ENCODE assay signal across 9 mouse cellular contexts in genomic region chr8:105441433-105441832, GRCm38 (mm10). TPM values are rescaled to one million over a fixed set of nuclear protein-coding genes. Genes with fewer than 3 reads are reported as not detected.
A peak's percentile ranks its signal among the peaks of the same experiment; 100 is the strongest.
DNase-seq lines count a peak whose midpoint lies in the region; ATAC-seq and TF ChIP-seq lines count a peak whose summit lies in the region.
"Had no signal": no experiment of that assay in that cellular context is flagged by ENCODE, and none has a peak within 500 bp of the region (broad histone marks: within the 10 kb centered on the region; RNA-seq: fewer than 3 reads in every experiment).

No protein-coding gene starts in this region.

- H3K36me3 ChIP-seq in kidney, embryonic 14.5 days (ENCODE audit: control insufficient read depth, insufficient read depth, low read length), result no peaks in the 10 kb centered on the region
- H3K36me3 ChIP-seq: neural tube, embryonic 12.5 days had no signal

- 14% methylated on average over 6 of the region's 6 CpGs for WGBS in kidney, embryonic 14.5 days

- in situ Hi-C loops in Patski (cut with MboI; ENCODE audit: low pct_unique_long_range_greater_than_20kb), result no loop called here

- ATAC-seq in CD4-positive, CD25-positive, alpha-beta regulatory T cell, adult 4 months, result no peak
- no peak for ATAC-seq in kidney, embryonic 14.5 days (ENCODE audit: low FRiP score, low TSS enrichment)
- no peak for ATAC-seq in Patski
- peak; percentile 61 for ATAC-seq in granulocyte monocyte progenitor cell, adult 5-6 weeks (replicated peaks; ENCODE audit: poor library complexity, severe bottlenecking)

- peak; percentile 75 for TF ChIP-seq CTCF in Patski (IDR thresholded peaks at IDR 0.05)

- no peaks in the 10 kb centered on the region for H3K4me1 ChIP-seq in kidney, embryonic 14.5 days (ENCODE audit: control insufficient read depth, insufficient read depth, low read length)

- CTCF ChIA-PET in Patski (lab: Charles Lee), result interaction anchor here (1.4 to 1.8 kb wide), 3 partner anchors 9 to 43 kb away, joined by 3 to 6 read pairs (median 5); no protein-coding TSS in a partner anchor

- DNase-seq in CD4-positive, CD25-positive, alpha-beta regulatory T cell, adult 2 months (ENCODE audit: low read depth, low spot score), result peak; percentile 40
- peak; percentile 34 for DNase-seq in kidney, adult 18-20 months
- no peak for DNase-seq in Patski (ENCODE audit: low read depth, low spot score)
- DNase-seq in lung, postnatal 10 days, result peak; percentile 79
- peak; percentile 30 to 48 for DNase-seq in thymus, postnatal 36 days

- no peak overlapping the region for H3K27ac ChIP-seq in kidney, embryonic 14.5 days (ENCODE audit: low read depth, low read length)
- H3K27ac ChIP-seq: neural tube, embryonic 12.5 days had no signal

- no peak overlapping the region for H3K4me2 ChIP-seq in kidney, embryonic 14.5 days (replicated peaks; ENCODE audit: low read depth, low read length)
- H3K4me2 ChIP-seq: neural tube, embryonic 12.5 days had no signal

- POLR2A ChIA-PET in Patski (lab: Charles Lee), result no interaction called here

- H3K9me3 ChIP-seq in kidney, embryonic 14.5 days (ENCODE audit: control insufficient read depth, low read length), result no peaks in the 10 kb centered on the region
- H3K9me3 ChIP-seq: neural tube, embryonic 12.5 days had no signal

- no peak overlapping the region for H3K4me3 ChIP-seq in kidney, embryonic 14.5 days (ENCODE audit: low read length)
- H3K4me3 ChIP-seq: neural tube, embryonic 12.5 days had no signal

- no peaks in the 10 kb centered on the region for H3K27me3 ChIP-seq in kidney, embryonic 14.5 days (ENCODE audit: control insufficient read depth, insufficient read depth, low read length)
- peaks cover 81% of the 10 kb centered on the region for H3K27me3 ChIP-seq in Patski
- H3K27me3 ChIP-seq: neural tube, embryonic 12.5 days had no signal

- H3K9ac ChIP-seq in kidney, embryonic 14.5 days (ENCODE audit: low read depth, low read length), result no peak overlapping the region
- H3K9ac ChIP-seq: neural tube, embryonic 12.5 days had no signal

RNA-seq across cellular contexts. Expression of gene Lrrc36, which starts 28.1 kb away (rescaled TPM):
- not detected for polyA plus RNA-seq in CD4-positive, CD25-positive, alpha-beta regulatory T cell, adult 4 months (2017; shearing (Covaris generic))
- polyA plus RNA-seq in kidney, embryonic 14.5 days (2014; fragmentation: Nextera tagmentation; extraction: Ambion mirVana), result 0.21 TPM in 1 of 2 replicates, not detected in the other
- not detected for polyA plus RNA-seq in Patski (2021)
- total RNA-seq in granulocyte monocyte progenitor cell, adult 5-6 weeks (2014; fragmentation: Nextera tagmentation), result 0.36 TPM in 1 of 2 replicates, not detected in the other
- total RNA-seq in granulocyte monocyte progenitor cell, adult 5-6 weeks (2017), result not detected in 2 replicates

RNA-seq across cellular contexts. Expression of gene Kctd19, which starts 28.1 kb away (rescaled TPM):
- not detected for polyA plus RNA-seq in CD4-positive, CD25-positive, alpha-beta regulatory T cell, adult 4 months (2017; shearing (Covaris generic))
- not detected in 2 replicates for polyA plus RNA-seq in kidney, embryonic 14.5 days (2014; fragmentation: Nextera tagmentation; extraction: Ambion mirVana)
- not detected for polyA plus RNA-seq in Patski (2021)
- not detected in 2 replicates for total RNA-seq in granulocyte monocyte progenitor cell, adult 5-6 weeks (2014; fragmentation: Nextera tagmentation)
- total RNA-seq in granulocyte monocyte progenitor cell, adult 5-6 weeks (2017), result not detected in 2 replicates
- polyA plus RNA-seq: neural tube, embryonic 12.5 days had no signal

RNA-seq across cellular contexts. Expression of gene Tppp3, which starts 29.9 kb away (rescaled TPM):
- polyA plus RNA-seq in CD4-positive, CD25-positive, alpha-beta regulatory T cell, adult 4 months (2017; shearing (Covaris generic)), result 1 to 10 TPM; 1.2 to 1.4 TPM
- 18.3 and 22.3 TPM in 2 replicates for polyA plus RNA-seq in kidney, embryonic 14.5 days (2014; fragmentation: Nextera tagmentation; extraction: Ambion mirVana)
- polyA plus RNA-seq in Patski (2021), result 2.7 TPM
- not detected in 2 replicates for total RNA-seq in granulocyte monocyte progenitor cell, adult 5-6 weeks (2014; fragmentation: Nextera tagmentation)
- total RNA-seq in granulocyte monocyte progenitor cell, adult 5-6 weeks (2017), result not detected in 2 replicates

RNA-seq across cellular contexts. Expression of gene Zdhhc1, which starts 55.3 kb away (rescaled TPM):
- polyA plus RNA-seq in CD4-positive, CD25-positive, alpha-beta regulatory T cell, adult 4 months (2017; shearing (Covaris generic)), result 1 to 10 TPM in 1 of 2 experiments, under 1 TPM in 1; 0.97 to 1.5 TPM
- polyA plus RNA-seq in kidney, embryonic 14.5 days (2014; fragmentation: Nextera tagmentation; extraction: Ambion mirVana), result 27.4 and 37.3 TPM in 2 replicates
- polyA plus RNA-seq in Patski (2021), result 68.3 TPM
- total RNA-seq in granulocyte monocyte progenitor cell, adult 5-6 weeks (2014; fragmentation: Nextera tagmentation), result 1.8 and 10.4 TPM in 2 replicates
- 3.6 and 4.6 TPM in 2 replicates for total RNA-seq in granulocyte monocyte progenitor cell, adult 5-6 weeks (2017)
